Comparison of ENCODE assay signal across 15 mouse cellular contexts in genomic region chr3:38543816-38544215, GRCm38 (mm10). TPM values are rescaled to one million over a fixed set of nuclear protein-coding genes. Genes with fewer than 3 reads are reported as not detected.
DNase-seq lines count a peak whose midpoint lies in the region; TF ChIP-seq lines count a peak whose summit lies in the region.
"Had no signal": no experiment of that assay in that cellular context is flagged by ENCODE, and none has a peak within 500 bp of the region (broad histone marks: within the 10 kb centered on the region; RNA-seq: fewer than 3 reads in every experiment).

No protein-coding gene starts in this region.

- no peaks in the 10 kb centered on the region for H3K36me3 ChIP-seq in CH12.LX (replicated peaks in 1 of 2; ENCODE audit: control insufficient read depth in 1 of 2, insufficient read depth in 1 of 2, low read length in 1 of 2)
- H3K36me3 ChIP-seq: G1E had no signal

- no peak for TF ChIP-seq POLR2A in CH12.LX (IDR thresholded peaks at IDR 0.05; ENCODE audit: low read depth, low read length)

- peaks cover 11 to 37% of the 10 kb centered on the region in 2 experiments for H3K4me1 ChIP-seq in CH12.LX (ENCODE audit: control insufficient read depth in 1 of 2, insufficient read depth in 2 of 2)

- no peak for TF ChIP-seq RAD21 in CH12.LX (IDR thresholded peaks at IDR 0.05; ENCODE audit: low read depth, low read length)

- no peak for TF ChIP-seq EP300 in CH12.LX (IDR thresholded peaks at IDR 0.05; ENCODE audit: low read length)

- no peak overlapping the region for H3K4me2 ChIP-seq in CH12.LX (ENCODE audit: insufficient read depth, low read depth, poor library complexity, severe bottlenecking)

- H3K27me3 ChIP-seq in CH12.LX (replicated peaks): no peaks in the 10 kb centered on the region

- no peaks in the 10 kb centered on the region for H3K9me3 ChIP-seq in CH12.LX (replicated peaks; ENCODE audit: low read length)
- H3K9me3 ChIP-seq: G1E had no signal

- H3K79me2 ChIP-seq in CH12.LX (replicated peaks; ENCODE audit: control insufficient read depth, extremely low read depth, insufficient read depth, poor library complexity, severe bottlenecking): no peaks in the 10 kb centered on the region

- no peak for DNase-seq in CH12.LX (ENCODE audit: extremely low read depth)
- no peak for DNase-seq in adrenal gland, postnatal 25 days
- DNase-seq: adrenal gland, adult 2 months; adrenal gland, adult 8-10 months; adrenal gland, postnatal 10 days; adrenal gland, postnatal 14 days; adrenal gland, postnatal 36 days; B cell, adult 2 months; cerebellum, adult 11 months; cerebellum, adult 11-12 months; cerebellum, adult 18-20 months; cerebellum, adult 2 months; cerebellum, adult 8-10 months; cerebellum, adult 9-10 months had no signal

- H3K4me3 ChIP-seq in CH12.LX (replicated peaks in 1 of 3; ENCODE audit: low read depth in 2 of 3, low read length in 2 of 3, poor library complexity in 1 of 3): no peak overlapping the region

- dilution Hi-C loops in CH12.LX (cut with MboI; ENCODE audit: extremely low pct_ligation_motif_present, extremely low pct_unique_long_range_greater_than_20kb, low sequenced_read_pairs): no loop called here

- no peak overlapping the region for H3K27ac ChIP-seq in CH12.LX (ENCODE audit: insufficient read depth, low read depth)

- TF ChIP-seq CTCF in CH12.LX (conservative IDR thresholded peaks at IDR 0.05 in 1 of 2, IDR thresholded peaks at IDR 0.05 in 1 of 2; ENCODE audit: low read depth in 2 of 2, low read length in 2 of 2): no peak

- H3K9ac ChIP-seq in CH12.LX (ENCODE audit: insufficient read depth, low read depth): no peak overlapping the region

- in situ Hi-C loops in CH12.LX (cut with MboI; ENCODE audit: low pct_ligation_motif_present, low pct_unique_long_range_greater_than_20kb, low sequenced_read_pairs): no loop called here

TF ChIP-seq in CH12.LX, 34 proteins besides CTCF, POLR2A, EP300 and RAD21:
- TF ChIP-seq NRF1 (IDR thresholded peaks at IDR 0.05; ENCODE audit: low read depth, low read length) (no peak), ZNF384 (IDR thresholded peaks at IDR 0.05; ENCODE audit: low read depth, low read length) (peak; percentile 44; the same call in 1 of the 2 replicates), MAZ (IDR thresholded peaks at IDR 0.05; ENCODE audit: low read depth, low read length) (no peak), BHLHE40 (IDR thresholded peaks at IDR 0.05; ENCODE audit: low read depth, low read length) (peak; percentile 60), IRF4 (IDR thresholded peaks at IDR 0.05; ENCODE audit: low read depth, low read length) (peak; percentile 50; the same call in 1 of the 2 replicates)

RNA-seq across cellular contexts. Expression of gene Ankrd50, which starts 59.2 kb away (rescaled TPM):
- total RNA-seq in CH12.LX (2012; rRNA removed): 11.2 and 24.6 TPM in 2 replicates
- total RNA-seq in CH12.LX (2014; rRNA removed): 9.0 and 14.0 TPM in 2 replicates
- polyA plus RNA-seq in CH12.LX (2012; ENCODE audit: insufficient read length, low read depth): 14.6 and 16.4 TPM in 2 replicates
- 24.9 and 36.5 TPM in 2 replicates for total RNA-seq in adrenal gland, postnatal 25 days (2021)
